Mouse (Mus musculus): ENCODE results near the gene Msgn1.

Gene Msgn1

DNA sequence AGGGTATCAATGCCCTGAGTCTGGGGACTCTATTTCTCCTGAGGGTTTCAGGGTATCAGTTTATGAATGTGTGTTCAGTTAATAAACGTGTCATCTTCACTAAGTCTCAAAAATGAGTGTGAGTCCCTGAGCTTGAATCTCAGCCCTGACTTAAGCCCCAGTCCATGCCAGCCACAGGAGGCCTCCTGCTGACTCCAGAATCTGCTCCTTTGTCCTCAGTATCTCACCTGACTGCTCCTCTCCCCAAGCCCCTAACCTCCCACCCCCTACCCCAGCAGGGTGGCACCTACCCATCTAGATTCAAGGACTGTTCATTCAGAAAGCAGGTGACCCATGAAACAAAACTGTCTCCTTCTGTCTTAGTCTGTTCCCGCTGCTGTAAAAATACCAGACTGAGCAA, 10.2 kb downstream of the Msgn1 start:
- no peak for DNase-seq (ENCODE audit: low spot score)

DNA sequence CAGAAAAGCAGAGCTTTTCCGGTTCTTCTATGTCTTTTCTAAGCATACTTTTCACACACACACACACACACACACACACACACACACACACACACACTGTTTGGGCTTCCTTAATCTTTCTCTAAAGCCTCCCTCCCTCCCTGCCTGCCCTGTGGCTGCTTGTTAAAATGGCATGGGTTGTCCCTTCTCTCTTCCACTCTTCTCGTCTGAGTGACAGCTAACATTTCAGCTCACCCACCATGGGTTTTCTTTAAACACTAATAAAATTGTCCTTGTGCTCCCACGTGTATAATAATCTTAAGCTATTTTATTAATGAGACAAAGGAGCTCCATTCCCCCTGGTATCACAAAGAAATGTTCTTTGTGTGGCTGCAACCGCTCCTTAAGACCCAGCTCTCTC, 10.7 kb downstream of the Msgn1 start:
- no peak for DNase-seq (ENCODE audit: low spot score)

DNA sequence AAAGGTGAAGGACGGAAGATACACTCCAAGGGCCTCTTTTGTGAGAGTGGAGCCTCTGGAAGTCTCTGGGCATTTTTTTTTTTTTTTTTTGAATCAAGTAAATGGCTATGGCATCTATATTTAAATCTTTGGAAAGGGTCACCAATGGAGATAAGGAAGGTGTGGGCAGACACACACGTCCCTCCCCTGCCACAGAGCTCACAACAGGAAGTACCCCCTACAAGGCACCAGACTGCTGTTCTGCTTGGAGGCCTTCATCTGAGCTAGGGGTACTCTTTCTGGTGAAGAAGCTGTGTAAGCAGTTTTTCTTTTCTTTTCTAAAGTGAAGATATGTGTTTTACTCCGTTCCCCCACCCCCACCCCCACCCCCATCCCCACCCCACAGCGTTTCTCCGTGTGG, 11.9 kb downstream of the Msgn1 start:
- DNase-seq (ENCODE audit: low spot score) = no peak

- DNase-seq (ENCODE audit: low spot score) = peak; percentile 35
Observed at GRCm38 (mm10) chr12:11196142-11196597, 12.6 kb downstream of the Msgn1 start.

DNA sequence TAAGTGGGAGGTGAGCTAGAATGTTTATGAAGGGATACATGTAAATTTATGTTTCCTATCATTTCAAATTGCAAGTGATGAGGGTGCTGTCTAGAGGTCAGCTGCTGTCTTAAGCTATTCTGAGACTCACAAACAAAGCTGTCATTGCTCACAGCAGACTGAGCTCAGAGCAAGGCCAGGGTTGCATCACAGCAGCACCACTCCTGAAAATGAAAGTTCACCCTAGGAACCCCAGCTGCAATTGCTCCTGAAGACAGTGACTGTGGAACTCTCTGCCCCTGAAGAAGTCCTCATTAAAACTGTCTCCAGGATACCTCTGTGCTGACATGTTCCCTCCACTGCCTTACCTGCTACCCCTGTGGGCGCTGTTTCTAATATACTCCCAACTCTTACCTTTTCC, 13.7 kb downstream of the Msgn1 start:
- DNase-seq (ENCODE audit: low spot score) = peak; percentile 24

DNA sequence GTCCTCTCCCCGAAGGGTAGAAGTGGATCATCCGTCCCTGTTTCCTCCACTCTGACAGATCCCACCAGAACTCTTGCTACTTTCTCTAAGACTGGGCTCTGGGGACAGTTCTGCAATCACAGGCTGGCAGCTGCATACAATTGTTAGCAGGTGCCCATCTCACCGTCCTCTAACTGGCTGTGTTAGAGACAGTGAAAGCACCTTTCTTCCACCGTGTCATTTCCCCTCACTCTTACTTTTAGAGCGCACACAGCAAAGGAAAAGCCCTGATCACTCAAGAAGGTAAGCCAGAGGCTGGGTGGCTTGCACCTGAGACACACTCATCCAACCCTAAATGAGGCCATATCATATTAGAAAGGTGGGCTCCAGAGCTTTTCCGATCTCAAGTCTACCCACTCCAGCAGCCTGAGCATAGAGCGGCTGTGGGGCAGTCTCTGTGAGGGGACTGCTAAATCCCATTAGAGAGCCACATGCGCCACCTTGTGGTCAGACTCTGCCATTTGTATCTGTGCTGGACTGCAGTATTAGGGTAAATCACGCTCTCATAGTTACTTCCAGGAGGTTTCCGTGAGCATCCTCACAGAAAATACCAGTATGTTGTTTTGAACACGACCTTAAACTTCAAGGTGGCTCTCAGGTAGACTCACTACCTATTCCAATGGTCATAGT, 30.2 kb downstream of the Msgn1 start:
- DNase-seq (ENCODE audit: low spot score) = peak; percentile 74

DNA sequence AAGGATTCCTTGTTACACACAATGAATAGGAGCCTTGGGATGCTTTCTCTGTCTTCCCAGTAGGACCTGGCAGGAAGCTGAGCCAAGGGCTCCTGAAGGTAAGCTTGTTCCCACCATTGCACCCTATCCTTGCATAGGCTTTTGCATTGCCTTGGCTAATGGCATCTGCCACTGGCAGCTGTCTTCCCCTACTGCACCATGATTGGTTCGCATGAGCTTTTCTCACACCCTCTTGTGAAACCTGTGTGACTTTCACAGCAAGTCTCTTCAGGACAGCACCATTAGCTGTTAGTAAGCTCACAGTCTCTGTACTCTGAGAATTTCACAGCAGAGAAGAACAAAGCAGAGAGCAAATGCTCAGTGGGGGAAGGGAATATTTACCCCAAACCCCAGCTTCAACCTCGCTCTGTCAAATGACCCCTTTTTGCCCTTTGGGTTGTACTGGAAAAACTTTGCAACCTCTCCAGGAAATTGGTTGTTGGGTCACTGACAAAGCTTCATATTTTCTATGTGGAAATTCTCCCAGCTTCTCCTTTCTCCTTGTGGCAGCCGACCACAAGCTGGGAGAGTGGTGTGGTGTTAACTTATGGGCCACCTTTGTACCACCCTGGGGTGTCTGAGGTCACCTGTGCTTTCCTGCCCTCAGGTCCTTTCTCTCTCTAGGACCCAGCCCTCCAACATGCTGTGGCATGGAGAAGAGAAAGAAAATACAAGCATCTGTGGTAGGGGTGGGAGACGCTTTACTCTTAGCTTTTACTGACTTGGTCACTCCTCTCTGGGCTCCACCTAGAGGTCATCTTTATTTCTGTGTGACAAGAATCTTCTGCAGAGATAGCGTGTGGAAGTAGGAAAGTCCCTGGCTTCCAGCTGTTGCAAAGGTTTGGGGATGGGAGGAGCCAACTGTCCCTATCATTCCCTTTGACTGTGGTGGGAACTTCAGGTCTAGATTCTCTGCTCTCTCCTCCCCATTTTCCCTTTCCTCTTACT, 31.1 kb downstream of the Msgn1 start:
- no peak for DNase-seq (ENCODE audit: low spot score)

- no peak for DNase-seq (ENCODE audit: low spot score)
Observed at GRCm38 (mm10) chr12:11158670-11159069, 50.1 kb downstream of the Msgn1 start.
